Mouse (Mus musculus): ENCODE data around the gene Saysd1. TPM values are rescaled to one million over a fixed set of nuclear protein-coding genes. Genes with fewer than 3 reads are reported as not detected.

Saysd1 gene
- polyA plus RNA-seq, 1 experiment from 2014 or later, result 11.1 TPM

- Histone ChIP-seq H3K4me3 (replicated peaks) (no peak overlapping the region), H3K36me3 (no peaks in the 10 kb centered on the region), H3K9me3 (replicated peaks) (no peaks in the 10 kb centered on the region), H3K27me3 (no peaks in the 10 kb centered on the region), H3K9ac (no peak overlapping the region), H3K4me1 (no peaks in the 10 kb centered on the region), H3K4me2 (no peak overlapping the region), H3K27ac (no peak overlapping the region)
- 79% methylated on average over 15 of the region's 15 CpGs for WGBS
- ATAC-seq (replicated peaks; ENCODE audit: low FRiP score), result no peak
Measured at GRCm38 (mm10) chr14:20127406-20128087, 10.8 kb downstream of the Saysd1 start.

GRCm38 (mm10) chr14:20120868-20121267 is 17.5 kb downstream of the Saysd1 start:
- no peaks in the 10 kb centered on the region for H3K27me3 ChIP-seq
- no peak overlapping the region for H3K9ac ChIP-seq
- peaks cover 14% of the 10 kb centered on the region for H3K4me1 ChIP-seq
- H3K36me3 ChIP-seq, result no peaks in the 10 kb centered on the region
- no peaks in the 10 kb centered on the region for H3K9me3 ChIP-seq (replicated peaks)
- WGBS, result 67% methylated on average over 5 of the region's 5 CpGs
- H3K4me2 ChIP-seq, result no peak overlapping the region
- ATAC-seq (replicated peaks; ENCODE audit: low FRiP score), result no peak
- H3K27ac ChIP-seq, result no peak overlapping the region
- no peak overlapping the region for H3K4me3 ChIP-seq (replicated peaks)

GRCm38 (mm10) chr14:20120012-20120411 is 18.3 kb downstream of the Saysd1 start:
- no peak overlapping the region for H3K4me3 ChIP-seq (replicated peaks)
- no peak overlapping the region for H3K4me2 ChIP-seq
- H3K9me3 ChIP-seq (replicated peaks), result no peaks in the 10 kb centered on the region
- H3K27ac ChIP-seq, result no peak overlapping the region
- H3K9ac ChIP-seq, result no peak overlapping the region
- no peaks in the 10 kb centered on the region for H3K27me3 ChIP-seq
- H3K36me3 ChIP-seq, result no peaks in the 10 kb centered on the region
- WGBS, result 94% methylated on average over 11 of the region's 11 CpGs
- H3K4me1 ChIP-seq, result peaks cover 16% of the 10 kb centered on the region
- ATAC-seq (replicated peaks; ENCODE audit: low FRiP score), result no peak

- Histone ChIP-seq H3K27me3 (no peaks in the 10 kb centered on the region), H3K9me3 (replicated peaks) (no peaks in the 10 kb centered on the region; the same call in 1 of the 2 replicates), H3K4me3 (replicated peaks) (no peak overlapping the region), H3K4me2 (no peak overlapping the region), H3K27ac (peak overlapping the region; percentile 49; the same call in 1 of the 2 replicates), H3K36me3 (no peaks in the 10 kb centered on the region), H3K9ac (no peak overlapping the region), H3K4me1 (peaks cover 33% of the 10 kb centered on the region)
- ATAC-seq (replicated peaks; ENCODE audit: low FRiP score), result peak; percentile 45; the same call in 1 of the 2 replicates
- 16% methylated on average over 9 of the region's 9 CpGs for WGBS
Measured at GRCm38 (mm10) chr14:20116149-20116605, 22.2 kb downstream of the Saysd1 start.

- H3K4me3 ChIP-seq (replicated peaks), result no peak overlapping the region
- WGBS, result 80% methylated on average over 6 of the region's 6 CpGs
- no peak overlapping the region for H3K9ac ChIP-seq
- no peaks in the 10 kb centered on the region for H3K36me3 ChIP-seq
- no peak for ATAC-seq (replicated peaks; ENCODE audit: low FRiP score)
- no peaks in the 10 kb centered on the region; the same call in 1 of the 2 replicates for H3K9me3 ChIP-seq (replicated peaks)
- peaks cover 33% of the 10 kb centered on the region for H3K4me1 ChIP-seq
- H3K4me2 ChIP-seq, result no peak overlapping the region
- H3K27me3 ChIP-seq, result no peaks in the 10 kb centered on the region
- no peak overlapping the region for H3K27ac ChIP-seq
Measured at GRCm38 (mm10) chr14:20114951-20115350, 23.4 kb downstream of the Saysd1 start.

- no peak overlapping the region for H3K9ac ChIP-seq
- H3K36me3 ChIP-seq, result no peaks in the 10 kb centered on the region
- no peaks in the 10 kb centered on the region for H3K27me3 ChIP-seq
- no peak overlapping the region for H3K4me2 ChIP-seq
- no peak overlapping the region for H3K4me3 ChIP-seq (replicated peaks)
- 7% methylated on average over 6 of the region's 6 CpGs for WGBS
- H3K4me1 ChIP-seq, result peaks cover 33% of the 10 kb centered on the region
- ATAC-seq (replicated peaks; ENCODE audit: low FRiP score), result peak; percentile 69
- H3K9me3 ChIP-seq (replicated peaks), result no peaks in the 10 kb centered on the region; the same call in 1 of the 2 replicates
- 0 out of 2 replicates have a peak overlapping the region, but pooled peaks have one; percentile 27 for H3K27ac ChIP-seq
Measured at GRCm38 (mm10) chr14:20113964-20114363, 24.4 kb downstream of the Saysd1 start.

- peak; percentile 50 for ATAC-seq (replicated peaks; ENCODE audit: low FRiP score)
- 0 out of 2 replicates have a peak overlapping the region, but pooled peaks have one; percentile 27 for H3K27ac ChIP-seq
- WGBS, result 26% methylated on average over 7 of the region's 7 CpGs
Measured at GRCm38 (mm10) chr14:20113189-20113961, 25.0 kb downstream of the Saysd1 start.

GRCm38 (mm10) chr14:20112218-20112617 is 26.1 kb downstream of the Saysd1 start:
- no peaks in the 10 kb centered on the region for H3K36me3 ChIP-seq
- H3K4me2 ChIP-seq, result no peak overlapping the region
- H3K9ac ChIP-seq, result no peak overlapping the region
- no peak for ATAC-seq (replicated peaks; ENCODE audit: low FRiP score)
- no peaks in the 10 kb centered on the region for H3K27me3 ChIP-seq
- peaks cover 30% of the 10 kb centered on the region for H3K4me1 ChIP-seq
- no peak overlapping the region for H3K4me3 ChIP-seq (replicated peaks)
- no peak overlapping the region for H3K27ac ChIP-seq
- no peaks in the 10 kb centered on the region; the same call in 1 of the 2 replicates for H3K9me3 ChIP-seq (replicated peaks)
- 75% methylated on average over 3 of the region's 3 CpGs for WGBS

More at GRCm38 (mm10) chr14:20113189-20113961, 25.0 kb downstream of the Saysd1 start:
- Histone ChIP-seq H3K9me3 (replicated peaks) (no peaks in the 10 kb centered on the region; the same call in 1 of the 2 replicates), H3K27me3 (no peaks in the 10 kb centered on the region), H3K4me1 (peaks cover 33% of the 10 kb centered on the region), H3K9ac (no peak overlapping the region), H3K4me2 (no peak overlapping the region), H3K36me3 (no peaks in the 10 kb centered on the region), H3K4me3 (replicated peaks) (no peak overlapping the region)

- Histone ChIP-seq H3K4me3 (replicated peaks) (no peak overlapping the region), H3K27ac (no peak overlapping the region), H3K4me2 (no peak overlapping the region), H3K9ac (no peak overlapping the region), H3K36me3 (no peaks in the 10 kb centered on the region), H3K9me3 (replicated peaks) (no peaks in the 10 kb centered on the region; the same call in 1 of the 2 replicates), H3K4me1 (peaks cover 19% of the 10 kb centered on the region), H3K27me3 (no peaks in the 10 kb centered on the region)
- ATAC-seq (replicated peaks; ENCODE audit: low FRiP score), result no peak
- WGBS, result 89% methylated on average over 1 of the region's 1 CpGs
Measured at GRCm38 (mm10) chr14:20110945-20111344, 27.4 kb downstream of the Saysd1 start.

GRCm38 (mm10) chr14:20106271-20106670 is 32.1 kb downstream of the Saysd1 start:
- H3K4me2 ChIP-seq, result no peak overlapping the region
- no peaks in the 10 kb centered on the region for H3K27me3 ChIP-seq
- H3K4me1 ChIP-seq, result no peaks in the 10 kb centered on the region
- H3K27ac ChIP-seq, result peak overlapping the region; percentile 32; the same call in 1 of the 2 replicates
- H3K36me3 ChIP-seq, result no peaks in the 10 kb centered on the region
- no peak overlapping the region for H3K4me3 ChIP-seq (replicated peaks)
- 74% methylated on average over 6 of the region's 6 CpGs for WGBS
- H3K9me3 ChIP-seq (replicated peaks), result no peaks in the 10 kb centered on the region
- no peak overlapping the region for H3K9ac ChIP-seq
- ATAC-seq (replicated peaks; ENCODE audit: low FRiP score), result no peak

- WGBS, result 65% methylated on average over 4 of the region's 4 CpGs
- H3K9me3 ChIP-seq (replicated peaks), result no peaks in the 10 kb centered on the region
- H3K27me3 ChIP-seq, result no peaks in the 10 kb centered on the region
- no peaks in the 10 kb centered on the region for H3K36me3 ChIP-seq
- no peak overlapping the region for H3K4me3 ChIP-seq (replicated peaks)
- no peak overlapping the region for H3K27ac ChIP-seq
- no peaks in the 10 kb centered on the region for H3K4me1 ChIP-seq
- no peak overlapping the region for H3K9ac ChIP-seq
- no peak for ATAC-seq (replicated peaks; ENCODE audit: low FRiP score)
- H3K4me2 ChIP-seq, result no peak overlapping the region
Measured at GRCm38 (mm10) chr14:20103207-20103606, 35.1 kb downstream of the Saysd1 start.

GRCm38 (mm10) chr14:20098061-20098460 is 40.3 kb downstream of the Saysd1 start:
- Histone ChIP-seq H3K4me3 (replicated peaks) (no peak overlapping the region), H3K9ac (no peak overlapping the region), H3K9me3 (replicated peaks) (no peaks in the 10 kb centered on the region), H3K4me1 (no peaks in the 10 kb centered on the region), H3K4me2 (no peak overlapping the region), H3K27ac (0 out of 2 replicates have a peak overlapping the region, but pooled peaks have one; percentile 34), H3K27me3 (no peaks in the 10 kb centered on the region), H3K36me3 (no peaks in the 10 kb centered on the region)
- ATAC-seq (replicated peaks; ENCODE audit: low FRiP score), result peak; percentile 36; the same call in 1 of the 2 replicates
- 39% methylated on average over 5 of the region's 5 CpGs for WGBS
